Mouse (Mus musculus): ENCODE data around the gene Ddrgk1. TPM values are rescaled to one million over a fixed set of nuclear protein-coding genes. Genes with fewer than 3 reads are reported as not detected.
A peak's percentile ranks its signal among the peaks of the same experiment; 100 is the strongest.

Gene Ddrgk1
- polyA plus RNA-seq, 1 experiment from 2014 or later: 65.3 TPM

DNA sequence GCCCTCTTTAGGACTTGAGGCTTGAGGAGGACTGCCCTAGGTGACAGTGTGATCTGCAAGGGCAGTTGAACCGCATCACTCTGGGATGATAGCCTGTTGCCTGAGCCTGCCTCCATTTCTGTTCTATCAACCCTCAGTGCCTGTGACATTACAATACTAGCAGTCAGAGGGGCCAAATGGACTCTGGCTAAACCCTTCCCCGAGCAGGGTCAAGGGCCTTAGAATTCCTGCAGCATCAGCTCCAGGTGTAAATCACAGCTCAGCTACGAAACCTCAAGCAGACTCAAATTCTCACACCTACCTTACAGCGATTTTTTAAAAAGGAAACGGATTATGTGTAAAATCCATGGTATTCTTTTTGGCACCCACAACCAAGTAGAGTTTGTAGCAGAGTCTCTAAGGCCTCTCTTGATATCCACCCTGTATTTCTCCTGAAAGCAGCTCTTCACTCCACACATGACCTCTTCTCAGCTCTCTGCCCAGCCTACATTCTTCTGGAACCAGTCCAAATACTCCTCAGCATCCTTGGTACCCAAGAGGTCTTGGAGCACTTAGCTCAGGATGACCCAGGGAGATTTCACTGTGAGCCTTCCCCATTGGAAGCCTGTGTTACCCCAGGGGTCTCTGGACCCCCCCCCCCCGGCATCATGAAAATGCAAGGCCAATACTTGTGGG, 23.0 kb downstream of the Ddrgk1 start:
- H3K9ac ChIP-seq: peak overlapping the region; percentile 90
- 0 out of 2 replicates have a peak overlapping the region, but pooled peaks have one; percentile 68 for H3K27ac ChIP-seq
- H3K4me3 ChIP-seq (replicated peaks; ENCODE audit: low read length): peak overlapping the region; percentile 78
- H3K4me2 ChIP-seq (replicated peaks): peak overlapping the region; percentile 88
- peaks cover 6% of the 10 kb centered on the region; the same call in 1 of the 2 replicates for H3K36me3 ChIP-seq (replicated peaks; ENCODE audit: control insufficient read depth, insufficient read depth)
- DNase-seq (ENCODE audit: low spot score): no peak
- peaks cover 14% of the 10 kb centered on the region for H3K4me1 ChIP-seq (replicated peaks; ENCODE audit: control insufficient read depth, insufficient read depth, low read length)
- 72% methylated on average over 6 of the region's 6 CpGs for WGBS
- no peaks in the 10 kb centered on the region for H3K9me3 ChIP-seq (ENCODE audit: control insufficient read depth, low read length)
- peaks cover 37% of the 10 kb centered on the region for H3K27me3 ChIP-seq (ENCODE audit: control insufficient read depth, insufficient read depth, low read length)
- ATAC-seq (ENCODE audit: low FRiP score): no peak

DNA sequence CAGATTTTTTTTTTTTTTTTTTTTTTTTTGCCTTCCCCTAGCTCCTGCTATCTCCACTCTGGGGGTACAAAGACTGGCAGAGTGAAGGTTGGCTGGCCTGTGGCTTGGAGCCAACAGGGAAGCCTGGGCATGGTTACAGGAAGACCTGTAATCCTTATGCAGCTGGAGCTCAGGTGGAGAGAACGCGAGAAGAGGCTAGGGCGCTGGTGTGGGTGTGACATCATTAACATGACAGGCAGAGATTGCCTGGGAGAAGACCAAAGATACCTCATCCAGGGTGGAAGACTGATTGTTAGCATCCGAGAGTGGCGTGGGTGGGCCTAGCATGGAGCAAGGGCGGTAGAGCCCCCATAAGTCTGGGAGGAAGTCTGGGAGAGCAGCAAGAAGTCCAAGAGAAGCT, 25.2 kb downstream of the Ddrgk1 start:
- H3K36me3 ChIP-seq (replicated peaks; ENCODE audit: control insufficient read depth, insufficient read depth): peaks cover 22% of the 10 kb centered on the region
- WGBS: 77% methylated on average over 6 of the region's 6 CpGs
- no peak for ATAC-seq (ENCODE audit: low FRiP score)

DNA sequence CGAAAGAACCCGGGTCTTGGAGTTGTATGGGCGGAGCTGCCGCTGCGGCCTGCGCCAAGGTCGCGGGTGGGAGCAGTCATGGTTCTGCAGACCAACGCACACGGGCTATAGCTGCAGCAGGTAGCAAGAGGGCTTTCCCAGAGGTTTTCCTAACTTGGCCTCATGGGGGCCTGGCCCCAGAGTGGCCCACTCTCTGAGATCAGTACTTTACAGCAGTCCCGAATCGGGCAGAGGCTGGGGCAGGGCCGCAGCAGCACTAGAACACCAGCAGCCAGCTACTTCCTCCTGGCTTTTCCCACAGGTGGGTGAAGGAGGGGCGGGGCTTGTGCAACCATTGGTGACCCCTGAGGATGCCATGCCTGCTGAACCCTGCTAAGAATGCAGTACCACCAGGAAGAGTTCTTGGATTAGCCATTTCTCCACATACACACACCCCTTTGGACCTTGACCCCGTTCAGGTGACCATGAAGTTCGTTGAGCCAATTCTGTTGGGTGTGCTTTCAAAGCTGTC, 26.3 kb downstream of the Ddrgk1 start:
- Histone ChIP-seq H3K27ac (no peak overlapping the region), H3K4me2 (replicated peaks) (no peak overlapping the region), H3K4me3 (replicated peaks; ENCODE audit: low read length) (no peak overlapping the region), H3K27me3 (ENCODE audit: control insufficient read depth, insufficient read depth, low read length) (peaks cover 66% of the 10 kb centered on the region), H3K36me3 (replicated peaks; ENCODE audit: control insufficient read depth, insufficient read depth) (peaks cover 22% of the 10 kb centered on the region), H3K9me3 (ENCODE audit: control insufficient read depth, low read length) (no peaks in the 10 kb centered on the region), H3K9ac (no peak overlapping the region), H3K4me1 (replicated peaks; ENCODE audit: control insufficient read depth, insufficient read depth, low read length) (peaks cover 29% of the 10 kb centered on the region)
- DNase-seq (ENCODE audit: low spot score) (no peak), ATAC-seq (ENCODE audit: low FRiP score) (no peak)
- 32% methylated on average over 16 of the region's 16 CpGs for WGBS

More for the DNA sequence above, 25.2 kb downstream of the Ddrgk1 start:
- no peak for DNase-seq (ENCODE audit: low spot score)
- peaks cover 26% of the 10 kb centered on the region for H3K4me1 ChIP-seq (replicated peaks; ENCODE audit: control insufficient read depth, insufficient read depth, low read length)
- no peak overlapping the region for H3K9ac ChIP-seq
- H3K4me3 ChIP-seq (replicated peaks; ENCODE audit: low read length): no peak overlapping the region
- H3K27me3 ChIP-seq (ENCODE audit: control insufficient read depth, insufficient read depth, low read length): peaks cover 59% of the 10 kb centered on the region
- no peak overlapping the region for H3K4me2 ChIP-seq (replicated peaks)
- H3K9me3 ChIP-seq (ENCODE audit: control insufficient read depth, low read length): no peaks in the 10 kb centered on the region
- no peak overlapping the region for H3K27ac ChIP-seq

DNA sequence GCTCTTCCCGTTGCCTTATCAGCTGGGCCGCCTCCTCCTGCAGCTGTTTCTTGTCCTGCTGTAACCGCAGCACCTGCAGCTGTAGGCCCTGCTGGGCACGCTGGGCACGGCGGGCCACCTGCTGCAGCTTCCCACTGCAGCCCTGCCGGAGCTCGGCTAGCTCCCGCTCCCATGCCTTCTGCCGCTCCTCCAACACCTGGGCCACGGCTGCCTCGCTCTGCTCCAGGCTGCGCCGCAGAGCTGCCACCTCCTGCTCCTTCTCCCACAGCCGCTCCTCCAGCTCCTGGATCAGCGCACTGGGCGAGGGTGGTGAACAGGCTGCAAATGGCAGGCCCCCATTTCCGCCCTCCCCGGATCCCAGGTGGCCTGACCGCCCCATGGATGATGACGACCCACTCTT, 28.6 kb downstream of the Ddrgk1 start:
- WGBS: 17% methylated on average over 21 of the region's 21 CpGs
- Histone ChIP-seq H3K4me3 (replicated peaks; ENCODE audit: low read length) (no peak overlapping the region), H3K4me1 (replicated peaks; ENCODE audit: control insufficient read depth, insufficient read depth, low read length) (peaks cover 16% of the 10 kb centered on the region), H3K27ac (no peak overlapping the region), H3K4me2 (replicated peaks) (no peak overlapping the region), H3K9ac (0 out of 2 replicates have a peak overlapping the region, but pooled peaks have one; percentile 20), H3K27me3 (ENCODE audit: control insufficient read depth, insufficient read depth, low read length) (peaks cover 65% of the 10 kb centered on the region), H3K9me3 (ENCODE audit: control insufficient read depth, low read length) (no peaks in the 10 kb centered on the region), H3K36me3 (replicated peaks; ENCODE audit: control insufficient read depth, insufficient read depth) (peaks cover 22% of the 10 kb centered on the region)
- ATAC-seq (ENCODE audit: low FRiP score): no peak
- DNase-seq (ENCODE audit: low spot score): no peak

DNA sequence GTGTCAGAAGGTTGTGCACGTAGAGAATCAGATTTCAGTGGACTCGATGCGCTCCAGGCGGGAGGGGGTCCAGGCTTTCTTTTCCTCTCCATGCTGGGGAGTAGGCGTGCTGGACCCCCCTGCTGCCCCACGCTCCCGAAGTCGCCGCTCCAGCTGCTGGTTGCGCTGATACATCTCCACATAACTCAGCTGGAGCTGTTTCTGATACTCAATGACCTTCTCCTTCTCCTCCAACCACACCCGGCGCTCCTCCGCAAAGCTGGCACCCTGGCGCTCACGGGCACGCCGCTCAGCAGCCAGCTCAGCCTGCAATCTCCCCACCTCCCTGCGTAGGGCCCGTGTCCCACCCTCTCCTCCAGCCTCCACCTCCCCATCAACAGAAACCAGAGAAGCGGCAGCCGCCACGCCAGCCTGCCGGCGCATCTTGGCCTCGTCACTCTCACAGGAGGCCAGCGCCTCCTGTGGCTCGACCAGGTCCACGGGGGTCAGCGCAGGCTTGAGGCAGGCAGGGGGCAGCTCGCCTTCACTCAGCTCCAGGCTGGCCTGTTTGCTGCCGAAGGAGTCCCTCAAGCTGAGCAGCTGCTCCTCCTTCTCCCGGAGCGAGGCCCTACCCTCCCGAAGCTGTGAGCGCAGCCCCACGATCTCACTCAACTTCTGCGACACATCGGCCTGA, 29.6 kb downstream of the Ddrgk1 start:
- H3K36me3 ChIP-seq (replicated peaks; ENCODE audit: control insufficient read depth, insufficient read depth): peaks cover 22% of the 10 kb centered on the region
- peak overlapping the region; percentile 55 for H3K4me2 ChIP-seq (replicated peaks)
- no peak for ATAC-seq (ENCODE audit: low FRiP score)
- peaks cover 58% of the 10 kb centered on the region for H3K27me3 ChIP-seq (ENCODE audit: control insufficient read depth, insufficient read depth, low read length)
- H3K4me3 ChIP-seq (replicated peaks; ENCODE audit: low read length): peak overlapping the region; percentile 24
- no peaks in the 10 kb centered on the region for H3K9me3 ChIP-seq (ENCODE audit: control insufficient read depth, low read length)
- H3K27ac ChIP-seq: no peak overlapping the region
- peak overlapping the region; percentile 44 for H3K9ac ChIP-seq
- peaks cover 19% of the 10 kb centered on the region for H3K4me1 ChIP-seq (replicated peaks; ENCODE audit: control insufficient read depth, insufficient read depth, low read length)
- whole genome bisulfite sequencing: 3% methylated on average over 38 of the region's 38 CpGs
- no peak for DNase-seq (ENCODE audit: low spot score)

DNA sequence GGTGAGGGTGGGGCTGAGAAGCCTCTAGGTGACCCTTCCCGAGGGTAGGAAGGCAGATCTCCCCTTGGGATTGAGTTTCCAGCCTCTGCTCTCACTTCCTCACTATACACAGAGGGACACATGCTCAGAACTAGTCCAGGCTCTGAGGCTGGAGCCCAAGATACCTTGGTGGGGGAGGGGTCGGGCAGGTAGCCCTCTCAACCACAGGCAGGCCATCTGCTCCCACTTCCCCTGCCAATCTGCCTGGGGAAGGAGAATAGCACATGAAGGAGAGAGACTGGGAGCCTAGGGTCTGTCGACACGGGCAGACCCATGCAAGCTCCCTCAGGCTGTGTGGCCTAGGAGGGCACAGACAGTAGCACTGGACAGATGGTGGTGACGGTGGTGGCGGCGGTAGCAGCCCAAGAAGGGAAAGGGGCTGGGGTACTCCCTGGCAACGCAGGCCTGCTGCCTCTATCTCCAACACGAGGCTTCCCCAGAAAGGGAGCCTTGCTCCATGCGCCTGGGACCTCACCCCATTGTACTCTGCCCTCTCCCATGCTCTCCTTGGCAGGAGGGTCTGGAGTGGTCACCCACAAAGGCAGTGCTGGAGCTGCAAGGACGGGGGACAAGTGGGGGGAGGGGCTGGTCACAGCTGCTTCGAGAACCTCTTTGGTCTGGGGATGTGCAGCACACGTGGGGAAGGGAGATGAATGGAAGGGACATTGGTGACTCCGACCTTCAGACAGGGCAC, 30.3 kb downstream of the Ddrgk1 start:
- Histone ChIP-seq H3K36me3 (replicated peaks; ENCODE audit: control insufficient read depth, insufficient read depth) (peaks cover 22% of the 10 kb centered on the region), H3K4me1 (replicated peaks; ENCODE audit: control insufficient read depth, insufficient read depth, low read length) (peaks cover 19% of the 10 kb centered on the region), H3K9me3 (ENCODE audit: control insufficient read depth, low read length) (no peaks in the 10 kb centered on the region), H3K27me3 (ENCODE audit: control insufficient read depth, insufficient read depth, low read length) (peaks cover 55% of the 10 kb centered on the region), H3K27ac (no peak overlapping the region), H3K9ac (peak overlapping the region; percentile 44), H3K4me2 (replicated peaks) (peak overlapping the region; percentile 55), H3K4me3 (replicated peaks; ENCODE audit: low read length) (peak overlapping the region; percentile 24; the same call in 1 of the 2 replicates)
- WGBS: 8% methylated on average over 13 of the region's 14 CpGs
- ATAC-seq (ENCODE audit: low FRiP score): no peak
- DNase-seq (ENCODE audit: low spot score): no peak

DNA sequence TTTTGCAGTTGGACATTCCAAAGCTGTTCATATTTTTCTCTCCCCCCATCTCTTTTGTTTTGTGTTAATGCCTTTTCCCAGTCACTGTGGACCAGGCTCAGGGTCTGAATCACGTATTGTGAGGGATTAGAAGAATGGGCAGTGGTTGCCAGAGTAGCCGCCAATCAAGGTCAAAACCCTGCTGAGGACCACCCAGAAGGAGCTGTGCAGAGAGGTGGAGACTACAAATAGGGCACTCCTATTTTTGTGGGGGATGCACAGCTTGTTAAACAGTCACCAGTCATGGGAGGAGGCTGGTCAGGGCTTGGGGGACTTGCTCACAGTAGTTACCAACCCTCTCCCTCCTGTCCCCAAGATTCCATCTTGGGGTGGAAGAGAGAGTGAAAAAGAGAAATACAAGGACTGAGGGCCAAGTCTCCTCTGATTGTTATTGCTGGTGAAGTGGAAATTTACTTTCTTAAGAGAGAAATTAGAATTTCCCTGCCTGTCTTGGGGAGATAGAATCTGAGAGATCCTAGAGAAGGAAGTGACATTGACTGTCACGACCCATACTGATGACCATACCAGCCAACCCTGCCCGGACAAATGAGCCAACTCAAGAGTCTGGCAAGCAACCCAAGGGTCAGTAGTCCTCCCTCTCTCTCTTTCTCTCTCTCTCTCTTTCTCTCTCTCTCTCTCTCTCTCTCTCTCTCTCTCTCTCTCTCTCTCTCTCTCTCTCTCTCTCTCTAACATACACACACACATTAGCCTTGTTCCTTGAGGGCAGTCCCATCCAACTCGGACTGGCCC, 31.4 kb downstream of the Ddrgk1 start:
- Histone ChIP-seq H3K27ac (no peak overlapping the region), H3K4me2 (replicated peaks) (no peak overlapping the region), H3K36me3 (replicated peaks; ENCODE audit: control insufficient read depth, insufficient read depth) (peaks cover 22% of the 10 kb centered on the region), H3K9ac (no peak overlapping the region), H3K4me3 (replicated peaks; ENCODE audit: low read length) (no peak overlapping the region), H3K27me3 (ENCODE audit: control insufficient read depth, insufficient read depth, low read length) (peaks cover 45% of the 10 kb centered on the region), H3K9me3 (ENCODE audit: control insufficient read depth, low read length) (no peaks in the 10 kb centered on the region), H3K4me1 (replicated peaks; ENCODE audit: control insufficient read depth, insufficient read depth, low read length) (peaks cover 24% of the 10 kb centered on the region)
- WGBS: 46% methylated on average over 5 of the region's 5 CpGs
- ATAC-seq (ENCODE audit: low FRiP score) (no peak), DNase-seq (ENCODE audit: low spot score) (peak; percentile 37)

DNA sequence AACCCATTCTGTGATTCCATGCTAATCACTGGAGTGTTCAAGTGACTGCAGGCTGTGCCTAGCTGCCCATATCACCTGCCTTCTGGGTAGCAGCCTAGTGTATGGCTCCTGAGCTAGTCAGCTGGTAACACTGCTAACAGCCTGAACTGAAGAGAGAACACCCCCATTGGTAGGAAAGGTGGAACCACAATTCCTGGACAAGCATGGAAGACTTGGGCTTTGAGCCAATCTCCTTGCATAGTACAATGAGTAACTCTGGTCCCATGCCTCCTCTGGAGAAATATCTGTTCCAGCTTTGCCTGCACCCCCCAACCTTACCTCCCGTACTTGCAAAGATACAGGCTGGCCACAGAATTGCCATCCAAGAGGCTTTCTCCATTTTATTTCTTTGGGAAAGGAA, 32.0 kb downstream of the Ddrgk1 start:
- Histone ChIP-seq H3K9ac (no peak overlapping the region), H3K4me2 (replicated peaks) (no peak overlapping the region), H3K9me3 (ENCODE audit: control insufficient read depth, low read length) (no peaks in the 10 kb centered on the region), H3K36me3 (replicated peaks; ENCODE audit: control insufficient read depth, insufficient read depth) (peaks cover 28% of the 10 kb centered on the region), H3K4me3 (replicated peaks; ENCODE audit: low read length) (no peak overlapping the region), H3K27me3 (ENCODE audit: control insufficient read depth, insufficient read depth, low read length) (peaks cover 38% of the 10 kb centered on the region), H3K27ac (0 out of 2 replicates have a peak overlapping the region, but pooled peaks have one; percentile 11), H3K4me1 (replicated peaks; ENCODE audit: control insufficient read depth, insufficient read depth, low read length) (peaks cover 24% of the 10 kb centered on the region)
- ATAC-seq (ENCODE audit: low FRiP score) (no peak), DNase-seq (ENCODE audit: low spot score) (no peak)
- 50% methylated on average over 1 of the region's 1 CpGs for whole genome bisulfite sequencing

Data from hindbrain, embryonic 14.5 days (tissue).